Mouse (Mus musculus) 416B (cell line): ENCODE results near the gene Ifnlr1.
A peak's percentile ranks its signal among the peaks of the same experiment; 100 is the strongest.
"Not testable (repeated sequence)": the region's sequence is repeated elsewhere in the genome, so short reads cannot be mapped to it uniquely, and the experiment has no call there.

Experiments used
- DNase-seq: peaks from one replicate; pipeline ENCODE4 v3.0.0; 2011; ENCODE audit warnings: low read depth

Gene Ifnlr1

DNA sequence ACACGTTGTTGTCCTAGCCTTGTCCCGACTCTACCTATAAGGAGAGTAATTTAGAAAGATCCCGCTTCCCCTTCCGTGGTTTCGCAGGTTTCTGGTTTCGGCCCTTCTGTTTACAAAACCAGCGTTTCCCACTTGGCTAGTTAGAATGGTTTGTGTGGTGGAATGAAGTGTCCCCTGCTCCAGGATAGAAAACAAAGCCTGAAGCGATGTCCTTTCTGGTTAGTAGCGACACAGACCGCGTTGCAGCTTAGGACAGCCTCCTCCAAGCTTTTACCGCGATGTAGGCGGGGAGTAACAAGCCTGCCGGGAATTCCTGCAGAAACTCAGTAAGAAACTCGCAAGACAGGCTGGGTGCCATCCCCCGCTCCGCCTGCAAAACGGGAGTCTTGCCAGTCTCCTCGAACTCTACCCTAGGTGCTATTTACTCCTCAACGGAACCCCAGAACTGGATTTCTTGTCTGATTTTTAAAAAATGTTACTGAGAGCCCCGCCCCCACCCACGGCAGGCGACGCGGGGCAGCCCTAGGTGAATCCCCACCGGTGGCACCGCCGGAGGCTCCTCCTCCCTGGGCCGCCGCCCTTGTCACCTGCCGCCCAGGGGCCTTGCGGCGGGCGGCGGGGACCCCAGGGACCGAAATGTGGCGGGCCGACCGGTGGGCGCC is at the start of gene Ifnlr1:
Gene Ifnlr1 (plus strand): TSS at position 382 of the 662 bp plus-strand sequence.
- DNase-seq: no peak

DNA sequence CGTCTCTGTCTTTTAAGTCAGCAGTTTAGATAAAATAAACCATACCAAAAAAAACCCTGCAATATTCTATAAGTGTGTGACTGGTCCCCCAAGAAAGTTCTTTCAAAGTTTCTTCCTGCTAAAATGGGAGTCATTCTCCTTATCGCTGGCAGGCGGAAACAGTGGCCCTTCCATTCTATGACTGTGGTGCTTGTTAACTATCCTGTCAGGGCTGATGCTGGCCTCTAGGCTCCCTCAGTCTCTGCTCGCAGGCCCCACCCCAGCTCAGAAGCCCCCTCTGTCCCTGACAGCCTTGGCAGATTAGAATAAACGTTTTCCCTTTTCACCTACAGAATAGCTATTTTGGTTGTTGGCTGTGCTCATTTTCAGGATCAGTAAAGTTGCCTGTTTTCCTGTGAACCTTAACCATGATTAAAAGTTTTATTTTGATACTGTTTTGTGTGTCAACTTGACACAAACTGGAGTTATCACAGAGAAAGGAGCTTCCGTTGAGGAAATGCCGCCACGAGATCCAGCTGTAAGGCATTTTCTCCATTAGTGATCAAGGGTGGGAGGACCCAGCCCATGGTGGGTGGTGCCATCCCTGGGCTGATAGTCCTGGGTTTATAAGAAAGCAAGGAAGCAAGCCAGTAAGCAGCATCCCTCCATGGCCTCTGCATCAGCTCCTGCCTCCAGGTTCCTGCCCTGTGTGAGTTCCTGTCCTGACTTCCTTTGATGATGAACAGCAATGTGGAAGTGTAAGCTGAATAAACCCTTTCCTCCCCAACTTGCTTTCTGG is 44.6 kb upstream of the Ifnlr1 start:
- DNase-seq: not testable (repeated sequence)

- DNase-seq: no peak
Measured at GRCm38 (mm10) chr4:135645022-135645637, 41.0 kb upstream of the Ifnlr1 start.

- no peak for DNase-seq
Measured at GRCm38 (mm10) chr4:135652966-135653607, 33.0 kb upstream of the Ifnlr1 start.

DNA sequence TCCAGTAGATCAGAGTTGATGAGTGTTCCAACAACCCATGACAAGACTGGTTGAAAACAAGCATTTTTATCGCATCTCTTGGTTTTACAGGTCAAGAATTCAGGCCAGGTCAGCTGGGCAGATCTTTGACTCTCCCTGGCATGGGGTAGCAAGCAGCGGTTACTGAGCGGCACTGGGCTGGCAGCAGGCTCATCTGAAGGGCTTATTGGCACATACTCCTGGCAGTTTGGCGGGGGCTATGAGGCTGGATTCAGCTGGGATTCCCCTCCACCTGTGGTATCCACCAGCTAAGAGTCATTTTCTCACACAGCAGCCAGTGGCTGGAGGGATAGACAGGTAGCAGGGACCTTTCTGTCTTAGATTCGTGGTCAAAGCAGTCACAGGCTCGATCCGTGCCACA is 32.1 kb upstream of the Ifnlr1 start:
- DNase-seq: no peak

DNA sequence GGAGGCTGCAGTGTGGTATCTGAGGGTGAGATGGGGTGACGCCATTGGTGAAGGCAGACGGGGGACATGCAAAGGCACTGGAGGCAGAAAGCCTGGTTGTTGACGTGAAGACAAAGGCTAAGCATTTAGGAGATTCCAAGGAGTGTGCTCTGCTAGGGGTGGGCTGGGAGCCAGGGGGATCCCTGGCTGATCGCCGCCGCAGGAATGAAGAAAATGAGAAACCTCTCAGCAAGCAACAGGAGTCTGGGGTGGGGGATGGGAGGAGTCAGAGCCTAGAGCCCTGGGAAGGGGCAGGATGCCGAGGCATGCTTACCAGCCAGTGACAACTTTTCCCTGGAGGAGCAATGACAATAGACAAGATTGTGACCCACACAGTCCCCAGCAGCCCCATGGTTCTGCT is 30.6 kb upstream of the Ifnlr1 start:
- DNase-seq: no peak

DNA sequence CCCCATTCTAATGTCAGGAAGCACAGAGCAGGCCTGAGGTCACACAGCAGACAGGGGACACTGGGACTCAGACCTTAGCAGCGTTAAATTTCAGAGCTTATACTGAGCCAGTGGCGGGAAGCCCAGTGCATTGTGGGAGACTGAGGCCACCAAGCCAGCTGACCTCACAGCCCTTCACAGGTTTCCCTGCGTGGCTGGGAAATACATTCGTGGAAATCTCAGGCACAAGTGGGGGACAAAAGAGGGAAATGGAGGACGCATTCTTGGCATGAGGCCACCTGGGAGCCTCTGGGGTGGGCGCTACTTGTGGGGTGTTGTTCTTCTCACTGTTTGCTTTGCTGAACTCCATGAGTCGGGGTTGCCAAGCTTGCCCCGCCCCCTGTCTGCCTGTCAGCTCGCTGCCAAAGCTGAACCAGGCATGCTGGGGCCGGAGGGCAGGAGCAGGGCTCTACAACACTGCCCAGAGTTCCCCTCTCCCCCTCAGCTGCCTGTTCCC is 29.9 kb upstream of the Ifnlr1 start:
- DNase-seq: no peak

DNA sequence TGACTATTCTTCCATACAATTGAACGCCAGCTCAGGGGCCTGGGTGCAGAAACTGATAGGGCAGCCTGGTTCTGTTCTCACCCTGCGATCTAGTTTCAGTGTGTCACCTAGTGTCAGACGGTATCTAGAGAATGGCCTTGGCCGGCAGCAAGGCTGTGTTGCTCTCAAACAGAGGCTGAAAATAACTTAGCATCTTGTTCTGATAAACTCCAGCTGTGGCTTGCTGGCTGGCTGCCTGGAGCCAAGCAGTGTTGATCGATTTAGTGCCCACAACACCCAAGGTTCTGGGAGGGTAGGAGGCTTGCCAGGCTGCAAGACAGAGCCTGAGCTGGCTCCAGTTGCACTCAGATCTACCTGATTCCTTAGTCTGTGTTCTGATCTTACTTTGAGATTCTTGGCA is 27.6 kb upstream of the Ifnlr1 start:
- DNase-seq: no peak

GRCm38 (mm10) chr4:135658899-135659298 is 27.2 kb upstream of the Ifnlr1 start:
- DNase-seq: no peak

DNA sequence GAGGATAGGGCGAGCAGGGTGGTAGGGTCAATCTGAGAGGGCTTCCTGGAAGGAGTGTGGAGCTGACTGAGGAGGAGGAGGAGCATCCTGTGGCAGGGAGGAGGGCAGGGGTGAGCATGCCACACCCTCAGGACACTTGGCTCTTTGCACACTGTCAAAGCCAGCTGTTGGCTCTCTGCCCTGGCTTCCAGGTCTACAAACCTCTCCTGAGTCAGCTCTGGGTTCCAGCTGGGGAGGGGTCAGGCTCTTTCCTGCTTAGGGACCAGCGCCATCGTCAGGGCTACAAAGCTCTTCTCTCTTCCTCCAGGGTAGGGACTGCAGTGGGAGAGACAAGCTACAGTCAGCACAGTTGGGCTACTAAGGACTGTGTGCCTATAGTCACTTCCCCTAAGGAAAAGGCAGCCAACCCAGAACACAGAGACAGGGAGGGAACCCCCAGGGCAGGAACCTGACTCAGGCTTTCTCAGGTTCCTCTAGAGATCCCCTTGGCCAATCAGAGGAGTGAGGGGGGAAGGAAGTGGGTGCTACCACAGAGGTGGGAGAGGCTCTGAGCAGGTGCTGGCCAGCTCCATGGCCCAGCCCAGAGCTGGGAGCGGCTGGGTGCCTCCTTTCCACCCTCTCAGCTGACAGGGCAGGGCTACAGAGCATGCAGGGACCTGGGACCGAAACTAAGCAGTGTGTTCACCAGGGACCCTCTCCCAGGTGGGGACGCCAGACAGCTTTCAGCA is 24.8 kb upstream of the Ifnlr1 start:
- DNase-seq: peak; percentile 50

DNA sequence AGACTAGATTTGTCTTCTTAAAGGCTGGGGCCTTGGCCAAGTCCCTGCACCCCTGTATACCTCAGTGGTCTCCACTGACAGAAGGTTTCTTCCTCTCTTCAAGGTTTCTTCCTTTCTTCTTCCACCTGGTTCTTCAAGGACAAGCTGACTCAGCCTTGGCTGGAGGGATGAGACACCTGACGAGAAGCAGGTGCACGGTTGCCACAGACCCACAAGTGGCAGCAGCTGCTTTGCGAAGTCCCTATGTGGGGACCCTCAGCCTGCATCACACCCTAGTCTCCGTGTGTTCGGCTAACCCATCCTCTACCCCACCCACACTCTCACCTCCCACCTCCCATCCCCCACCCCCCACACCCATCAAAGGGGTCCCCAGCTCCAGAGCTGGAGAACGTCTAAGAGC is 24.1 kb upstream of the Ifnlr1 start:
- no peak for DNase-seq

- no peak for DNase-seq
Measured at GRCm38 (mm10) chr4:135664656-135665055, 21.4 kb upstream of the Ifnlr1 start.

GRCm38 (mm10) chr4:135666192-135666975 is 19.7 kb upstream of the Ifnlr1 start:
- DNase-seq: peak; percentile 55

DNA sequence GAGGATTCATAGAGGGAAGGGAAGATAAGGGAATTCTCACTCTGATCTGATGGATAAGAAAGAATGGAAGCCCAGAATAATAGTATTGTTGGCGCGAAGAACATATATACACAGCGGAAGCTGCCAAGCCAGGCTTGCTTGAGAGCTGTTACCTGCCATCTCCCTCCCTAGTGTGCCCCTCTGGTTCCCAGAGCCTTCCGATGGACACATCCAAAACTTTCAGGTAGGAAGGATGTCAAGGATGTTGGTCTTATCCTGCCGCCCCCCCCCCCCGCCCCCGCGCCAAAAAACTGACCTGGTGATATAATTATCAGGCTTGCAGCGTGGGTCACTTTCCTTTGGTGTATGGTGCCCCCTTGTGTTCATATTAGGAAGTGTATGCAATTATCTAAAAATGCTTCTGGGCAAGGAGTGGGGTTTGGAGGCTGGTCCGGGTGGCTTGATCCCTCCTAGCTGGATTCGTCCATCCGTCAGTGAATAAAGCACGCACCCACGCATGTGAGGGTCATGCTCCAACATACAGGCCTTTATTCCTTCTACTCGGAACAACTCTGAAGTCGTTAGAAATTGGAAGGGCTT is 18.7 kb upstream of the Ifnlr1 start:
- DNase-seq: peak; percentile 60

GRCm38 (mm10) chr4:135673507-135673906 is 12.6 kb upstream of the Ifnlr1 start:
- no peak for DNase-seq

GRCm38 (mm10) chr4:135674993-135675392 is 11.1 kb upstream of the Ifnlr1 start:
- DNase-seq: no peak

DNA sequence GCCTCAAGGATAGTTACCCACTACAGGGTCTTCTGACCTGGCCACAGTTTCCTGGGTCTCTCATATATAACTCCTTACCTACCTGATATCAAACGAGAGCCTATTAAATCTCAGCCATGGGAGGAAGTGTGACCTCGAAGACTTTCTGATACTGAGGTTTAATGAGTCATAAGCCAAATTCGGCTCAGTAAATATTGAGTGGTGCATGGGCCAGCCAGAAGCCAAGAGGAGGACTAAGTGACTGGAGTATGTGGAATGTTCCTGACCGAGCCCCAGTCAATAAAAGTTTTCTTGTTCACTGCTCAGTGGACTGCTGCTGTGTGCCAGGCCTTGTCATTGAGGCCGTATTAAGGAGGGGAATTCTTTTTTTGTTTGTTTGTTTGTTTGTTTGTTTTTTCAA is 9.6 kb upstream of the Ifnlr1 start:
- DNase-seq: peak; percentile 29

DNA sequence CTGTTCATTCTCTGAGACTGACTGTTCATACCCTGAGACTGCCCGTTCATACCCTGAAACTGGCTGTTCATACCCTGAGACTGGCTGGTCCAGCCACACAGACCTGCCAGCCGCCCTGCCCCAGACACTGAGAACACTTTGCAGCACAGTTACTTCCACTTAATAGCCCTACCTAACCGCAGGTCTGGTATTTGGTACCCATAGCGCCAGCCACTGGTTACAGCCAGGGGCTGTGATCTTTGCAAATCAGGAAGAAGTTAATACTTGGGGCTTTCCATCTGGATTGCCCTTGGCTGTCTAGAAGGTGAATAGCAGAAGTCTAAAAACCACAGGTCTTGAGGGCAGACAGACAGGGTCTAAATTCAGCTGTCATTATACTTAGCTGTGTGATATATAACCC is 6.8 kb upstream of the Ifnlr1 start:
- DNase-seq: no peak

DNA sequence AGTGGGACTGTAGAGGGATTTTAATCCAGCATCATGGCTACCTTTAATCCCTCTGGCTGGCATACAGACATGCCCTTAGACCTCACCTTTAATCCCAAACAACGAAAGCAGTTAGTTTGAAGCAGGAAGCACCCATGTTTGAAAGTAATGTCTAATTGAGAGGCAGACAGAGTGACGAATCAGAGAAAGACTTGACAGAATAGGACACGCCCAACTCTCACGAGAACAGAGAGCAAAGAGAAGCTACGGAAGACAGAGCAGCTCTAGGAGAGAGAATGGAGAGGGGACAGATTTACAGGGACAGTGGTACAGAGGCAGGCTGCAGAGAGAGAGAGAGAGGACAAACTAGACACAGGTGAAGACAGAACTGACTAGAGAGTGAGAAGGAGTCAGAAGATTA is 4.3 kb upstream of the Ifnlr1 start:
- no peak for DNase-seq

DNA sequence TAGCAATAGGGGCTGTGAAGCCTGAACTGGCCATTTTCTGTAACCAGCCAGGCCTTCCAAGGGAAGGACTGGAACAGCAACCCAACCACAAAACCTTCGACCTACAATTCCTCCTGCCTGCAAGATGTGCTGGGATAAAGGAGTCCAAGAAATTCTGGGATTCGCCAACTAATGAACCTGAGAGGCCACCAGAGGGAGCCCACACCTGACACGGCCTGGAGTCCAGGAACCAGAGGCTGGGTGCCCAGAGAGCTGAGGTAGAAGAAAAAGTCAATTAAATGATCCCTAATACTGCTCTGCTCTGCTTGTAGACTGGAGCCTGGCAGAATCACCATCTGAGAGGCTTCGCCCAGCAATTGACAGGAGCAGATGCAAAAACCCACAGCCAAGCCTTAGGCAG is 2.5 kb upstream of the Ifnlr1 start:
- DNase-seq: no peak

- no peak for DNase-seq
Measured at GRCm38 (mm10) chr4:135684731-135685130, 1.4 kb upstream of the Ifnlr1 start.
